Mouse (Mus musculus) embryonic fibroblast, embryonic 13.5 days (primary cell): ENCODE measurements around the gene Hipk1.

Experiments used
- CTCF ChIP-seq: IDR thresholded peaks from 2 replicates; pipeline ENCODE4 v1.5.1; 2011; ENCODE audit warnings: mild to moderate bottlenecking, control low read depth, low read length, moderate library complexity, borderline replicate concordance; ENCODE audit not compliant: insufficient read depth
- POLR2A ChIP-seq: IDR thresholded peaks from 2 replicates; pipeline ENCODE4 v1.6.1; 2011; ENCODE audit warnings: low read depth, mild to moderate bottlenecking, control low read depth, low read length, moderate library complexity

DNA sequence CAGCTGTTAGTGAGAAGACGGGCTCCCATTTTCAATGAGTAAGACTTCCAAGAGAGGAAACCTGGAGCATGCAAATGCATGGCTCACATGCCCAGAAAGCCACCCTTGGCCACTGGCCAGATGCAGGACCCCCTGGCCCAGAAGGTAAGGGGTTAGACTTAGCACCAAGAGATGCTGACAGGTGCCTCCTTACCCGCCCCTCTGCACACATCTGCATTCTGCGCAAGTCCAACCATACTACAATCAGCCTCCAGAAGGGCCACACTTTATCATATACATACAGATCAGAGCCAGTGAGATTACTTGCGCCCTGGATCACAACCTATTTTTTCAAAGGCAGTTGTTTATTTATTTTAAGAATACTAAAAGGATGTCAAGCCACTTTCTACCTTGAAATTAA is 72.6 kb downstream of the Hipk1 start:
- TF ChIP-seq CTCF (no peak), POLR2A (no peak)
